Mouse (Mus musculus): ENCODE measurements around the gene B2m. TPM values are rescaled to one million over a fixed set of nuclear protein-coding genes. Genes with fewer than 3 reads are reported as not detected.

Gene B2m
- polyA plus RNA-seq, 1 experiment from 2014 or later, result 119 TPM

DNA sequence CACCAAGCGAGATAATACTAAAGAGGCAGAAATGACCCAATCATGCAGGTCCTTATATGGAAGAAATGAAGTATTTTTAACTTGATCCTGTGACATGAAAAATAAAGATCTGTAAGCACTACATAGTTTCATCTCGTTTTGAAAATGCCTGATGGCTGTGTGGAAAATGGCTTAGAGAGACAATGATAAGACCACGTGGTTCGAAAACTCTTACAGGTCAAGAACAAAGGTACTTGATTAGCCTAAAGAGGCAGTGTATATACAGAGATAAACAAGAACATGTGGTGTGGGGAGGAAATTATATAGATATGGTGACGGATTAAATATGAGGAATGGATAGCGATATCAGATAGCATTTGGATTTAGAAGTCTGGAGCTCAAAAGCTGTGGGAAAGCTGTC lies 23.8 kb downstream of the B2m start:
- 93% methylated on average over 6 of the region's 6 CpGs for WGBS
- no peak overlapping the region for H3K9ac ChIP-seq
- no peaks in the 10 kb centered on the region for H3K27me3 ChIP-seq
- H3K4me3 ChIP-seq, result no peak overlapping the region
- no peak overlapping the region for H3K4me2 ChIP-seq
- H3K9me3 ChIP-seq, result no peaks in the 10 kb centered on the region
- no peak overlapping the region for H3K27ac ChIP-seq
- ATAC-seq (ENCODE audit: low FRiP score), result no peak
- H3K4me1 ChIP-seq (replicated peaks), result no peaks in the 10 kb centered on the region
- H3K36me3 ChIP-seq, result no peaks in the 10 kb centered on the region

DNA sequence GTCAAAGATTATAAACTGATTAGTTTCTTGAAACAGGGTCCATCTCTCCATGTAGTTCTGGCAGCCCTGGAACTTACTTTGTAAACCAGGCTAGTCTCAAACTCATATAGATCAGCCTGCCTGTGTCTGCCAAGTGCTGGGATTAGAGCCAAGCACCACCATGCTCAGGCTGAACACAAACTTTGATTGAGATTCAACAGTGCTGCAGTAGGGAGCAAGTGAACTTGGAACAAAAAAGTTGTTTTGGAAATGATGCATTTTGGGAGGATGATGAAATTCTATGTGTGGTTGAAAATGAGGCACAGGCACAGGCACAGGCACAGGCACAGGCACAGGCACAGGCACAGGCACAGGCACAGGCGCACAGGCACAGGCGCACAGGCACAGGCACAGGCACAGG lies 24.7 kb downstream of the B2m start:
- Histone ChIP-seq H3K36me3 (no peaks in the 10 kb centered on the region), H3K4me2 (no peak overlapping the region), H3K4me1 (replicated peaks) (no peaks in the 10 kb centered on the region), H3K9me3 (no peaks in the 10 kb centered on the region), H3K27ac (no peak overlapping the region), H3K27me3 (no peaks in the 10 kb centered on the region), H3K4me3 (no peak overlapping the region), H3K9ac (no peak overlapping the region)
- ATAC-seq (ENCODE audit: low FRiP score), result no peak
- 95% methylated on average over 2 of the region's 2 CpGs for WGBS

DNA sequence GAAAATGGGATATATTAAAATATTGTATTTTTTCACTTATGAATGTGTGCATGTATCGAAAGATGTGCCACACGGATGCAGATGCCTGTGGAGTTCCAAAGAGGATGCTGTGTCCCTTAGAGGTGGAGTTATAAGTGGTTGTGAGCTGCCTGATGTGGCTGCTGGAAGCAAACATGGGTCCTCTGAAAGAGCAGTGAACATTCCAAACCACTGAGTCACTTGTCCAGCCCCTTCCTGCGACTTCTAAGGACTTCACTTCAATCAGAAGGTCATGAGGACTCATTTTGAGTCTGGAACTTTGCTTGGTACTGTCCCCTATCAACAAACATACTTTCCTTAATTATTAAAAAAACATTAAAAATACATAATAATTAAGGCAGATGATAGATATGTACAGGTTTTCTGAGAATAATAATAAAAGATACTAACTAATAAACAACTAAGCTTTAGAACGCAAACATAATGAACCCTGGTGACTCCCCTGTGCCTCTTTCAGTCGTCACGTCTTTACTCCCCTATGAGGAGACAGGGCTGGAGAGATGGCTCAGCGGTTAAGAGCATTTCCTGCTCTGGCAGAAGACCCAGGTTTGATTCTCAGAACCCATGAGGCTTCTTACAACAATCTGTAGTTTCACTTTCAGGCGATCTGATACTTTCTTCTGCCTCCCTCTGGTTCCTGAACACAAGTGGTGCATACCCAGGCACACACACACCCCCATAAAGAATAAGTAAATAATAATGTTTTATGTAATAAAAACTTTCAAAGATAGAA lies 32.8 kb downstream of the B2m start:
- Histone ChIP-seq H3K9ac (no peak overlapping the region), H3K36me3 (no peaks in the 10 kb centered on the region), H3K27me3 (no peaks in the 10 kb centered on the region), H3K27ac (no peak overlapping the region), H3K4me3 (no peak overlapping the region), H3K4me1 (replicated peaks) (no peaks in the 10 kb centered on the region), H3K9me3 (no peaks in the 10 kb centered on the region), H3K4me2 (no peak overlapping the region)
- 79% methylated on average over 8 of the region's 8 CpGs for WGBS
- ATAC-seq (ENCODE audit: low FRiP score), result no peak

DNA sequence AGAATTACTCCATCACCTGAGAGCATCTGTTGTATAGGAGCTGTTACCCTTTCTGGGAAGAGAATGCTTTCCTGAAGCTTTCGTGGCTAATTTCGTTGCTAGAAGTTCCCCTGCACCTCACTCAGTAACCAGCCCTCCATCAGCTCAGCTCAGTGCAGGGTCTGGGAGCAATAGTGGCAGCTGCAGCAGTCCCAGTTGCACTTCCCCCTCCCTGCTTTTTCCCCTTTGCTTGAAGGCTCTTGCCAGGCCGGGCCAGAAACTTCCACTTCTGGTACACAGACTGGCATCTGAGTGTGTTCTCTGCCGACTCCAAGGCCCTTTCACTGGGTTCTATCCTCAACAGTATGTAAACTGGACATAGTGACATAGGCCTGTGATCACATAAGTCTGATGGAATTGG lies 37.6 kb downstream of the B2m start:
- Histone ChIP-seq H3K27ac (no peak overlapping the region), H3K9me3 (no peaks in the 10 kb centered on the region), H3K36me3 (no peaks in the 10 kb centered on the region), H3K9ac (no peak overlapping the region), H3K4me3 (no peak overlapping the region), H3K27me3 (no peaks in the 10 kb centered on the region), H3K4me1 (replicated peaks) (no peaks in the 10 kb centered on the region), H3K4me2 (no peak overlapping the region)
- 85% methylated on average over 4 of the region's 4 CpGs for WGBS
- ATAC-seq (ENCODE audit: low FRiP score), result no peak

DNA sequence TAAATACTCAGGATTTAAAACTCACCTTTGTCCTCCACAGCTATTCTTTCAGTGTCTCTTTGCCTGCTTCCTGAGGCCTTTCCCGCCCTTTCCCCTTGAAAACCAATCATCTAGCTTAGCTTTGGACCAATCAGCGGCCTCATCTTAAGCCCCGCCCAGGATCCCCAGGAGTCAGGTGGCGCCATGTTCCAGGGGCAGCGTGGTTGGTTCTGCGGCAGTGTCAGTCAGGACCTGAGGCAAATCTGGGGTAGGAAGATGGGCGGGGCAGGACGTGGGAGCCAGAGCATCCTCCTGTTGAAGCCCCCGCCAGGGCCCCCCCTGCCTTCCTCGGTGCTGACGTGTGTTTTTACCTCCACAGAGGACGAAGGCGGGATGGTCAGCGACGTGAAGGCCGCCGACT lies 38.6 kb downstream of the B2m start, which contains the start of the genes Patl2 and Terb2:
TSS of gene Patl2 (minus strand) at position 84 of the 400 bp plus-strand sequence.
TSS of gene Terb2 (plus strand) at position 167 of the 400 bp plus-strand sequence.
- 84% methylated on average over 17 of the region's 17 CpGs for WGBS
- Histone ChIP-seq H3K9me3 (no peaks in the 10 kb centered on the region), H3K27me3 (no peaks in the 10 kb centered on the region), H3K4me1 (replicated peaks) (no peaks in the 10 kb centered on the region), H3K4me3 (no peak within 1 kb of the TSS), H3K36me3 (no peaks in the 10 kb centered on the region), H3K9ac (no peak within 1 kb of the TSS), H3K4me2 (no peak within 1 kb of the TSS), H3K27ac (no peak within 1 kb of the TSS)
- ATAC-seq (ENCODE audit: low FRiP score), result no peak

DNA sequence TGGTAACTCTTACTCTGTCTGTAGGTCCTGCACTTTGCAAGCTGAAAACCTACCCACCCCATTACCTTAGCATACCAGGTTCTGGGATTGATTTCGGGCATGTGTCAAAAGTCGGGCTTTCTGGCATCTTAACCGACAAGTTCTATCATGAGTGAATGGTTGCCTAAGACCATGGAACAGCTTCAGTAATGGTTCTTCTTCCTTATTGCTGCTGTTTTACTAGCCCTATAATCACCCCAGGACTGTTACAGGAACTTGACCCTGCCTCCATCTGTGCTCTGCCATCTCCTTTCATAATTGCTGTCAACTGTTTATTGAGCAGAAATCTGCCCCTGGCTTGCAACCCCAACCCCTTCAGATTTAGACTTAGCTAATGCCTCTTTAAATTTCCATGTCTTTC lies 39.3 kb downstream of the B2m start:
- no peak overlapping the region for H3K4me2 ChIP-seq
- H3K27me3 ChIP-seq, result no peaks in the 10 kb centered on the region
- no peaks in the 10 kb centered on the region for H3K9me3 ChIP-seq
- no peaks in the 10 kb centered on the region for H3K36me3 ChIP-seq
- no peak for ATAC-seq (ENCODE audit: low FRiP score)
- no peak overlapping the region for H3K9ac ChIP-seq
- no peak overlapping the region for H3K4me3 ChIP-seq
- H3K27ac ChIP-seq, result no peak overlapping the region
- no peaks in the 10 kb centered on the region for H3K4me1 ChIP-seq (replicated peaks)
- 96% methylated on average over 3 of the region's 3 CpGs for WGBS

DNA sequence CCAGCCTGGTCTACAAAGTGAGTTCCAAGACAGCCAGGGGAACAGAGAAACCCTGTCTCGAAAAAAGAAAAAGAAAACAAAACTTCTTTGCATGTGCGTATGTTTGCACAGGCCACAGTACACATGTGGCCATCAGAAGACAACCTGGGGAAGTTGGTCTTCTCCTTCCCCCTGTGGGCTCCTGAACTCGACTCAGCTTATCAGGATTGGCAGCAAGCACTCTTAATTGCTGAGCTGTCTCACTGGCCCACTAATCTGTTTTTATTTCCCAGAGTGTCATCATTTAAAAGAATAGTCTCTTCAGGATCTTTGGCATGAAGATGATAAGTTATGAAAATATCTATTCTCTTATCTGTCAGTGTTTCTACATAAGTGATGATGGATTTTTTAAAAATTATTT lies 44.4 kb downstream of the B2m start:
- H3K27me3 ChIP-seq, result no peaks in the 10 kb centered on the region
- no peaks in the 10 kb centered on the region for H3K36me3 ChIP-seq
- no peak overlapping the region for H3K4me2 ChIP-seq
- no peak overlapping the region for H3K9ac ChIP-seq
- no peaks in the 10 kb centered on the region for H3K4me1 ChIP-seq (replicated peaks)
- ATAC-seq (ENCODE audit: low FRiP score), result no peak
- no peak overlapping the region for H3K27ac ChIP-seq
- no peaks in the 10 kb centered on the region for H3K9me3 ChIP-seq
- WGBS, result 79% methylated on average over 3 of the region's 3 CpGs
- H3K4me3 ChIP-seq, result no peak overlapping the region

DNA sequence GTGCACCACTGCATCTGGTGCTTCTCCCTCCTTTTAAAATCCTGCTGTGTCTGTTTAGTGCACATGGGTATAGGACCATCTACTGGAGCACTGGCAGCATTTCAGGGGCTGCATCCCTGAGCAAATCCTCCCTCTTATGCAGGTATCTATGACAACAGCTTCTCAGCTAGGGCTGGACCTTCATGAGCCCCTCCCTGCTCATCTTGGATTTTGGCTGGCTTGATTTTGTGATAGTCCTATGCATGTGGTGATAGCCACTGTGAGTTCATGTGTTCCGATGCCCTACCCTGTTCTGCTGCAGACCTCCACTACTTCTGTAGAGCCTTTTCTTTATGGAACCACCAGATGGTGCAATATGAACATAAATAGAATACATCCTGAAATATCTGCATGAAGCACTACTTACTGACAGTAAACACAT lies 47.0 kb downstream of the B2m start:
- 68% methylated on average over 1 of the region's 1 CpGs for WGBS
- ATAC-seq (ENCODE audit: low FRiP score), result peak; percentile 78
- H3K36me3 ChIP-seq, result no peaks in the 10 kb centered on the region
- H3K4me1 ChIP-seq (replicated peaks), result no peaks in the 10 kb centered on the region
- no peak overlapping the region for H3K4me3 ChIP-seq
- no peaks in the 10 kb centered on the region for H3K27me3 ChIP-seq
- no peak overlapping the region for H3K27ac ChIP-seq
- H3K9ac ChIP-seq, result no peak overlapping the region
- no peak overlapping the region for H3K4me2 ChIP-seq
- H3K9me3 ChIP-seq, result no peaks in the 10 kb centered on the region

DNA sequence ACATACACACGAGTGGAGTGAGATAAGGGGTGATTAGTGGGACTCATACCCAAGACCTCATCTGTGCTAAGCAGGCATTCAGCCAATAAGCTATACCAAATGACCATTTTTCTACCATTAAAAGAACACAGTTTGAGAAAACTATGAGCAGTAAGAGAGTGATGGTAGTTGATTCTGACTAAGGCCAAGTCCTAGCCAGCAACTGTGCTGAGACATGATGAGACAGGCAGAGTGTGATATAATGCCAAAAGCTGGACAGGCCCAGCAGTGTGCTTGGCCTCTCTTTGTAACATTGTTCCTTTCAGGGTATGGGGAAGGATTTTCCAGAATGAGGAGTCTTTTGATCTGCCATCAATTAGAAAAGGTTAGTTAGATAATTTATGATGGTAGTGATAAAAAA lies 54.0 kb downstream of the B2m start:
- Histone ChIP-seq H3K9ac (no peak overlapping the region), H3K27me3 (no peaks in the 10 kb centered on the region), H3K4me1 (replicated peaks) (no peaks in the 10 kb centered on the region), H3K4me3 (no peak overlapping the region), H3K4me2 (no peak overlapping the region), H3K36me3 (no peaks in the 10 kb centered on the region), H3K9me3 (no peaks in the 10 kb centered on the region), H3K27ac (no peak overlapping the region)
- ATAC-seq (ENCODE audit: low FRiP score), result no peak
- WGBS, result 95% methylated on average over 1 of the region's 1 CpGs

Other genes starting within 250 kb of the B2m start
- gene Ctdspl2, start 191.7 kb upstream of the B2m start, polyA plus RNA-seq (2015; fragmentation: Nextera tagmentation; extraction: Ambion mirVana), result 40.5 and 42.8 TPM in 2 replicates
- gene Mageb3, start 191.6 kb upstream of the B2m start, polyA plus RNA-seq (2015; fragmentation: Nextera tagmentation; extraction: Ambion mirVana), result 0.47 and 0.66 TPM in 2 replicates
- 10.9 and 11.5 TPM in 2 replicates for gene Eif3j1, start 119.1 kb upstream of the B2m start, polyA plus RNA-seq (2015; fragmentation: Nextera tagmentation; extraction: Ambion mirVana)
- 8.3 and 8.9 TPM in 2 replicates for gene Spg11, start 29.3 kb upstream of the B2m start, polyA plus RNA-seq (2015; fragmentation: Nextera tagmentation; extraction: Ambion mirVana)
- not detected in 2 replicates for gene Trim69, start 13.0 kb downstream of the B2m start, polyA plus RNA-seq (2015; fragmentation: Nextera tagmentation; extraction: Ambion mirVana)
- gene Patl2, start 38.5 kb downstream of the B2m start, polyA plus RNA-seq (2015; fragmentation: Nextera tagmentation; extraction: Ambion mirVana), result not detected in 2 replicates
- not detected in 2 replicates for gene Terb2, start 38.6 kb downstream of the B2m start, polyA plus RNA-seq (2015; fragmentation: Nextera tagmentation; extraction: Ambion mirVana)
- gene Sord, start 87.1 kb downstream of the B2m start, polyA plus RNA-seq (2015; fragmentation: Nextera tagmentation; extraction: Ambion mirVana), result 18.7 and 19.4 TPM in 2 replicates
- gene Duox2, start 150.8 kb downstream of the B2m start, polyA plus RNA-seq (2015; fragmentation: Nextera tagmentation; extraction: Ambion mirVana), result not detected in 2 replicates
- gene Duoxa2, start 151.2 kb downstream of the B2m start, polyA plus RNA-seq (2015; fragmentation: Nextera tagmentation; extraction: Ambion mirVana), result not detected in 2 replicates
- gene Duoxa1, start 166.0 kb downstream of the B2m start, polyA plus RNA-seq (2015; fragmentation: Nextera tagmentation; extraction: Ambion mirVana), result 0.13 TPM in 1 of 2 replicates, not detected in the other
- 0.13 and 0.16 TPM in 2 replicates for gene Duox1, start 168.0 kb downstream of the B2m start, polyA plus RNA-seq (2015; fragmentation: Nextera tagmentation; extraction: Ambion mirVana)
- 12.9 and 13.5 TPM in 2 replicates for gene Shf, start 221.5 kb downstream of the B2m start, polyA plus RNA-seq (2015; fragmentation: Nextera tagmentation; extraction: Ambion mirVana)